Mouse (Mus musculus) retina, postnatal 7 days (tissue): Measurements from ENCODE around the gene B4galt3.

Experiments used
- DNase-seq: peaks from one replicate; pipeline ENCODE4 v3.0.0-alpha.2; 2012; ENCODE audit warnings: low read depth, low spot score

Gene B4galt3

GRCm38 (mm10) chr1:171263185-171263611, 6.9 kb upstream of the B4galt3 start:
- DNase-seq = no peak

- no peak for DNase-seq
These were observed 6.3 kb upstream of the B4galt3 start for GRCm38 (mm10) chr1:171263666-171264461.

GRCm38 (mm10) chr1:171265971-171266744, 4.0 kb upstream of the B4galt3 start:
- DNase-seq = no peak

GRCm38 (mm10) chr1:171268341-171268740, 1.8 kb upstream of the B4galt3 start:
- no peak for DNase-seq

GRCm38 (mm10) chr1:171270573-171270900, 409 bp downstream of the B4galt3 start:
- no peak for DNase-seq

GRCm38 (mm10) chr1:171271196-171271595, 1.1 kb downstream of the B4galt3 start:
- no peak for DNase-seq

GRCm38 (mm10) chr1:171271622-171272021, 1.5 kb downstream of the B4galt3 start:
- DNase-seq = no peak

GRCm38 (mm10) chr1:171272086-171272485, 2.0 kb downstream of the B4galt3 start:
- no peak for DNase-seq

GRCm38 (mm10) chr1:171274171-171274570, 4.0 kb downstream of the B4galt3 start:
- DNase-seq = no peak

- no peak for DNase-seq
These were observed 5.1 kb downstream of the B4galt3 start for GRCm38 (mm10) chr1:171275144-171275734.

- DNase-seq = no peak
These were observed 6.1 kb downstream of the B4galt3 start for GRCm38 (mm10) chr1:171276110-171276748.

- no peak for DNase-seq
These were observed 7.6 kb downstream of the B4galt3 start for GRCm38 (mm10) chr1:171277736-171278135.

- DNase-seq = no peak
These were observed 8.3 kb downstream of the B4galt3 start for GRCm38 (mm10) chr1:171278436-171278835.

GRCm38 (mm10) chr1:171279012-171279705, 9.0 kb downstream of the B4galt3 start:
- no peak for DNase-seq

- DNase-seq = no peak
These were observed 9.6 kb downstream of the B4galt3 start for GRCm38 (mm10) chr1:171279721-171280120.

GRCm38 (mm10) chr1:171280250-171280915, 10.3 kb downstream of the B4galt3 start:
- no peak for DNase-seq

GRCm38 (mm10) chr1:171280916-171281527, 10.9 kb downstream of the B4galt3 start, which contains the start of gene Ppox:
Gene Ppox, minus strand, starts transcription at chr1:171281186.
- peak; percentile 92 for DNase-seq

GRCm38 (mm10) chr1:171281528-171281923, 11.4 kb downstream of the B4galt3 start:
- no peak for DNase-seq

- DNase-seq = no peak
These were observed 12.1 kb downstream of the B4galt3 start for GRCm38 (mm10) chr1:171282086-171282805.
